Mouse (Mus musculus): ENCODE measurements at regions not wholly inside any gene's neighbourhood (a gene's known extent, or its start where the extent isn't known, plus 50 kb on each side); places are given as distances from the start of the nearest gene placed in this dataset.

DNA sequence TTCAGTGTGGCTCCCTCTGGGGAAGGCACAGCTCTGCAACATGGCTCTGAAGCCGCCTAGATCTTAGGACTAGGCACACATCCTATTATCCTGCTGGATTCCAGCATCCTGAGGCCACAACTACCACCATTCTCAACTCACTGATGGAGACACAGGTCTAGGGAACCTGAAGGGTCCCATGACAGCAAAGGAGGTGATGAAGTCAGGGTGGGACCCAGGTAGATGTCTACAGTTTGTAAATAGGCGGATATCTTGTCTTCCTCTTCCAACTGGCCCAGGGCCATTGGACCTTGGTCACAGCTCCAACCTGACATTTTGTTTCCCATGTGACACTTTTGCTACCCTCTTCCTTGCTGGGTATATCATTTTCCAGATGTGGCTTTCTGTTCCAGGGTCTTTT, 106.4 kb downstream of the Vapb start:
- no peaks in the 10 kb centered on the region for H3K27me3 ChIP-seq (ENCODE audit: control insufficient read depth, insufficient read depth, low read length)
- no peaks in the 10 kb centered on the region for H3K9me3 ChIP-seq (ENCODE audit: control insufficient read depth, low read length)
- H3K36me3 ChIP-seq (ENCODE audit: control insufficient read depth, insufficient read depth, low read length), result no peaks in the 10 kb centered on the region
- H3K4me1 ChIP-seq (ENCODE audit: control insufficient read depth, insufficient read depth, low read length), result no peaks in the 10 kb centered on the region
- no peak for ATAC-seq (ENCODE audit: insufficient number of reproducible peaks, low FRiP score, low TSS enrichment, low read depth)
- H3K9ac ChIP-seq (ENCODE audit: low read length), result no peak overlapping the region
- DNase-seq (ENCODE audit: low spot score), result no peak
- H3K4me2 ChIP-seq (ENCODE audit: low read depth, severe bottlenecking), result no peak overlapping the region
- WGBS, result 78% methylated on average over 2 of the region's 2 CpGs
- H3K4me3 ChIP-seq (ENCODE audit: low read depth, low read length), result no peak overlapping the region
- H3K27ac ChIP-seq (replicated peaks; ENCODE audit: low read depth, low read length), result no peak overlapping the region

DNA sequence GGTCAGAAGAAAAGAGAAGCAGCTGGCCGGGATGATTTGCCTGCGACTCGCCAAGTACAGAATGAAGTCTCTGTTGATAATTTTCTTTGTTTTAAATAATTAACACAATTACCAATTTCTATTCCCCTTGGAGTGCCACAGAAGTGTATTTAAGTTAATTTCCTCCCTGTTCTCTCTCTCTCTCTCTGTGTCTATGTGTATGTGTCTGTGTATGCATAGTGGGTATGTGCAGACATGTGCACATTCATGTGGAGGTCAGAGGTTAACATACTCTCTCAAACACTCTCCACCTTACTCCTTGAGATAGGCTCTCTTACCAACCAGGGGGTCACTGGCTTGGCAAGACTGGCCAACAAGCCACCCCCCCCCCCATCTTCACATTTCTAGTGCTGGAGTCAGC, 107.2 kb downstream of the Vapb start:
- H3K4me2 ChIP-seq (ENCODE audit: low read depth, severe bottlenecking), result no peak overlapping the region
- H3K4me1 ChIP-seq (ENCODE audit: control insufficient read depth, insufficient read depth, low read length), result no peaks in the 10 kb centered on the region
- ATAC-seq (ENCODE audit: insufficient number of reproducible peaks, low FRiP score, low TSS enrichment, low read depth) (no peak), DNase-seq (ENCODE audit: low spot score) (no peak)
- H3K9ac ChIP-seq (ENCODE audit: low read length), result no peak overlapping the region
- H3K9me3 ChIP-seq (ENCODE audit: control insufficient read depth, low read length), result no peaks in the 10 kb centered on the region
- no peaks in the 10 kb centered on the region for H3K27me3 ChIP-seq (ENCODE audit: control insufficient read depth, insufficient read depth, low read length)
- H3K36me3 ChIP-seq (ENCODE audit: control insufficient read depth, insufficient read depth, low read length), result no peaks in the 10 kb centered on the region
- 88% methylated on average over 3 of the region's 3 CpGs for WGBS
- no peak overlapping the region for H3K27ac ChIP-seq (replicated peaks; ENCODE audit: low read depth, low read length)
- H3K4me3 ChIP-seq (ENCODE audit: low read depth, low read length), result no peak overlapping the region

DNA sequence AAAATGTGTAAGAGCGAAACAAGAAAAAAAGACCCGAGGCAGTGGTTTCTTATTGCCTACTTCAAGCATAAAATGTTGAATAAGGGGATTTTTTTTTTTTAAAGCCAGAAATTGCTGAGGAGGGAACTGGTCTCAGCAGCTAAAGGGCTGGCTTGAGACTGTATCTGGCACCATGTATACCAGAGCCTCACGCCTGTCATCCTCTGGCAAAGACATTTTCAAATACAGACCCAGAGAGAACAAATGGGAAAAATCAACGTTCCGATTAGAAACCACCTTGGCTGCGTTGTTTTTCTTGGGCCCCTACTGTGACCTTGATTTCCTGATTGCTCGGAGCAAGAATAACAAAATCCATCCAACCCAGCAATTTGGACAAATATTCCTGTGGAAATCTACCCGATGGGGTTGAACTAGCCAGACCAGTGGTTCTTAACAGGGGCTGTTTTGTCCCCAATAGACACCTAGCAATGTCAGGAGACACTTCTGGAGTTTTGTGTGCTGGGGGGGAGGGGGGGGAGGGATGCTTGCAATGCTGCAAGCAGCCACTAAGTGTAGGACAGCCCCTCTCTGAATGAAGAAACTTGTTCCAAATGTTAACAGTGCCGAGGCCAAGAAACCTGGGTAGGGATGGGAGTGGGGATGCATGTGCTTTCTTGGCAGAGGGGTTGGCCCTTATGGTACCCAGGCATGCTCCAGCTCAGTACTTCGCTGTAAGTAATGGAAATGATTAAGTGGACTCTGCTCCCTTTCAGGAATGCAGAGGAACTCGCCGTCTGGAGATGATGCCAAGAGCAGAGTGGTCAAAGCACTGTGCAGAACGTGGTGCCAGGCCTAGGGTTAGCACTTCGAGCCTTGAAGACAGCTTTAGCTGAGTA, 108.1 kb downstream of the Vapb start:
- no peak overlapping the region for H3K9ac ChIP-seq (ENCODE audit: low read length)

DNA sequence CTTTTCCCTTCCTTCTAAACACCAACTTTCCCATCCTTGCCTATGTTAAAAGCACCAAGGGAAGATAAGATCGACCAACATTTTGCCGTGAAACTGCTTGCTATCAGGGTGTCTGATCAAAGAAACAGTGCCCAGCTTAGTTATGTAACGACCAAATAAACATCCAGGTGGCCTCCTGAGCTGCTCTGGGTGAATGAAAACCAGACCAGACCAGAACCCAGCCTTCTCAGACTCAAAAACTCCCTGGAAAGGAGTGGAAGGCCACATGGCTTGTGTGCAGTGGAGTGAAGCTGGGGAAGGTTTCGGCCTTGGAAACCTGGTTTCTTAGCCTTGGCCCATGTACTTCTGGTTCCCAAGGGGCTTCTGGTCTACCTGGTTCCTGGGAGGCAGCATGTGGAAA, 113.7 kb downstream of the Vapb start:
- 33% methylated on average over 4 of the region's 4 CpGs for WGBS
- H3K36me3 ChIP-seq (ENCODE audit: control insufficient read depth, insufficient read depth, low read length), result no peaks in the 10 kb centered on the region
- H3K27me3 ChIP-seq (ENCODE audit: control insufficient read depth, insufficient read depth, low read length), result no peaks in the 10 kb centered on the region
- no peak overlapping the region for H3K9ac ChIP-seq (ENCODE audit: low read length)
- no peak for ATAC-seq (ENCODE audit: insufficient number of reproducible peaks, low FRiP score, low TSS enrichment, low read depth)
- H3K27ac ChIP-seq (replicated peaks; ENCODE audit: low read depth, low read length), result no peak overlapping the region
- no peak overlapping the region for H3K4me3 ChIP-seq (ENCODE audit: low read depth, low read length)
- H3K4me1 ChIP-seq (ENCODE audit: control insufficient read depth, insufficient read depth, low read length), result no peaks in the 10 kb centered on the region
- H3K9me3 ChIP-seq (ENCODE audit: control insufficient read depth, low read length), result no peaks in the 10 kb centered on the region
- H3K4me2 ChIP-seq (ENCODE audit: low read depth, severe bottlenecking), result no peak overlapping the region
- DNase-seq (ENCODE audit: low spot score), result peak; percentile 19

More for the DNA sequence above, 108.1 kb downstream of the Vapb start:
- ATAC-seq (ENCODE audit: insufficient number of reproducible peaks, low FRiP score, low TSS enrichment, low read depth), result no peak
- H3K36me3 ChIP-seq (ENCODE audit: control insufficient read depth, insufficient read depth, low read length), result no peaks in the 10 kb centered on the region
- 83% methylated on average over 14 of the region's 14 CpGs for WGBS
- no peak overlapping the region for H3K4me2 ChIP-seq (ENCODE audit: low read depth, severe bottlenecking)
- no peak for DNase-seq (ENCODE audit: low spot score)
- no peaks in the 10 kb centered on the region for H3K27me3 ChIP-seq (ENCODE audit: control insufficient read depth, insufficient read depth, low read length)
- H3K27ac ChIP-seq (replicated peaks; ENCODE audit: low read depth, low read length), result no peak overlapping the region
- H3K4me1 ChIP-seq (ENCODE audit: control insufficient read depth, insufficient read depth, low read length), result no peaks in the 10 kb centered on the region
- no peaks in the 10 kb centered on the region for H3K9me3 ChIP-seq (ENCODE audit: control insufficient read depth, low read length)
- no peak overlapping the region for H3K4me3 ChIP-seq (ENCODE audit: low read depth, low read length)

DNA sequence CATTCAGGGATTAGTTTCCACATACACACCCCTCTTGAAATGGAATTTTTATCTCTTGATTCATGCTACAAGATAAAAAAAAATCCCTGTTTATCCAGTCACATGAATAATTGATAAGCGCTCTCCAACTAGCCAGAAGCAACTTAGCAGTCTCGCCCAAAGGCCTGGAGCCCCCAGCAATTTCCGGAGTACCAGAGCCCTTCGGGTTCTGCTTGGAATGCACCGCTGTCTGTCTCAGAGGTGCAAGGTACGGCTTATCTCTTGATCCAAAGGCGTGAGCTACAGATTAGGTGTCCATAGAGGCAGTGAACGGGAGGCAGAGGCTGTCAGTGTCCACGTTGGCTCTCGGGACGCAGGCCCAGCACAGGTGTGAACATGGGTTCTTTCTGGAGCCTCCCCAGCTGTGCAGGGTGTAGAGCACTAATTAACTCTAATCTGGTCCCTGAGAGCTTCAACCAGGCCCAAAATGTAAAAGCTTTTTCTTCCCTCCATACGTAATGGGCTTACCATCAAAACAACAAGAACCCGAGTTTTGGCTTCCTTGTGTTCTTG, 116.9 kb downstream of the Vapb start:
- no peak for DNase-seq (ENCODE audit: low spot score)
- no peaks in the 10 kb centered on the region for H3K9me3 ChIP-seq (ENCODE audit: control insufficient read depth, low read length)

DNA sequence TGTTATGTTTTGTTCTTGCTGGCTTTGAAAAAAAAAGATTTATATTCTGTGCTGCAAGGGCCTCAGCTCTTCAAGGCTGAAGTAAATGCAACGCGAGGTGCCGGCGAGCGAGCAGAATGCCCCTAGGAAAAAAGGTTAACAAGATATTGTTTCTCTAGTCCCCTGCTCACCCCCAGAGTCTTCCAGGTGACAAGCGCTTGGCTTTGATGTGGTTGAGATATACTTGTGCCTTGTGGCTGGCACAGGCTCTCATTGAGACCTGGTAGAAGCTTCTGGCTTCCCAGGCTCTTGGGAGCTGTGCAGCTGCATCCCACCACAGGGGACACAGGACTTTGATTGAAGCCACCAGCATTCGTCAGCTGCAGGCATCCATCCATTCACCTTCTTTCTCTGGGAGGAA, 117.5 kb downstream of the Vapb start:
- DNase-seq (ENCODE audit: low spot score) (no peak), ATAC-seq (ENCODE audit: insufficient number of reproducible peaks, low FRiP score, low TSS enrichment, low read depth) (no peak)
- Histone ChIP-seq H3K9ac (ENCODE audit: low read length) (no peak overlapping the region), H3K4me3 (ENCODE audit: low read depth, low read length) (no peak overlapping the region), H3K27ac (replicated peaks; ENCODE audit: low read depth, low read length) (no peak overlapping the region), H3K27me3 (ENCODE audit: control insufficient read depth, insufficient read depth, low read length) (no peaks in the 10 kb centered on the region), H3K4me2 (ENCODE audit: low read depth, severe bottlenecking) (no peak overlapping the region), H3K36me3 (ENCODE audit: control insufficient read depth, insufficient read depth, low read length) (no peaks in the 10 kb centered on the region), H3K4me1 (ENCODE audit: control insufficient read depth, insufficient read depth, low read length) (no peaks in the 10 kb centered on the region), H3K9me3 (ENCODE audit: control insufficient read depth, low read length) (no peaks in the 10 kb centered on the region)
- 61% methylated on average over 7 of the region's 7 CpGs for WGBS

More for the DNA sequence above, 116.9 kb downstream of the Vapb start:
- no peak for ATAC-seq (ENCODE audit: insufficient number of reproducible peaks, low FRiP score, low TSS enrichment, low read depth)
- H3K27ac ChIP-seq (replicated peaks; ENCODE audit: low read depth, low read length), result no peak overlapping the region
- H3K9ac ChIP-seq (ENCODE audit: low read length), result no peak overlapping the region
- H3K27me3 ChIP-seq (ENCODE audit: control insufficient read depth, insufficient read depth, low read length), result no peaks in the 10 kb centered on the region
- H3K4me2 ChIP-seq (ENCODE audit: low read depth, severe bottlenecking), result no peak overlapping the region
- no peaks in the 10 kb centered on the region for H3K4me1 ChIP-seq (ENCODE audit: control insufficient read depth, insufficient read depth, low read length)
- no peak overlapping the region for H3K4me3 ChIP-seq (ENCODE audit: low read depth, low read length)
- no peaks in the 10 kb centered on the region for H3K36me3 ChIP-seq (ENCODE audit: control insufficient read depth, insufficient read depth, low read length)
- 53% methylated on average over 13 of the region's 13 CpGs for WGBS

DNA sequence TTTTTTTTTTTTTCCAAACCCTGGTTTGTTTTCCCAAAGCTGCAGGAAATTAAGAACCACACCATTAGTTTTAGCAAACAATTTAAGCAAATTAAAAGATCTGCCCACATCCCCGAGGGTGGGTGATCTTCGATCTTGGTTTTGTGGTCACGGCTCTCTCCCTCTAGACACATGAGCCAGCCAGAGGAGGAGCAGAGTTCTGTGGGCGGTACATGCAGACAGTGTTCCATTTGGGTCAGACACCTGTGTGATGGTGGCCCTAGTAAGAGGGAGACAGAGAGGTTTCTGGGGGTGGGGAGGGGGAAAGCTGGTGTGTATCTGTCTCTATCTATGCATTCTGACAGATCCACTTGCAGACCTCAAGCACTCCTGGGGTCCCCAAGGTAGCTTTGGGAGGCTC, 118.0 kb downstream of the Vapb start:
- no peaks in the 10 kb centered on the region for H3K27me3 ChIP-seq (ENCODE audit: control insufficient read depth, insufficient read depth, low read length)
- H3K4me1 ChIP-seq (ENCODE audit: control insufficient read depth, insufficient read depth, low read length), result no peaks in the 10 kb centered on the region
- WGBS, result 83% methylated on average over 4 of the region's 4 CpGs
- H3K4me3 ChIP-seq (ENCODE audit: low read depth, low read length), result no peak overlapping the region
- H3K9me3 ChIP-seq (ENCODE audit: control insufficient read depth, low read length), result no peaks in the 10 kb centered on the region
- no peak overlapping the region for H3K4me2 ChIP-seq (ENCODE audit: low read depth, severe bottlenecking)
- H3K36me3 ChIP-seq (ENCODE audit: control insufficient read depth, insufficient read depth, low read length), result no peaks in the 10 kb centered on the region
- DNase-seq (ENCODE audit: low spot score), result no peak
- no peak overlapping the region for H3K27ac ChIP-seq (replicated peaks; ENCODE audit: low read depth, low read length)
- no peak overlapping the region for H3K9ac ChIP-seq (ENCODE audit: low read length)
- ATAC-seq (ENCODE audit: insufficient number of reproducible peaks, low FRiP score, low TSS enrichment, low read depth), result no peak

DNA sequence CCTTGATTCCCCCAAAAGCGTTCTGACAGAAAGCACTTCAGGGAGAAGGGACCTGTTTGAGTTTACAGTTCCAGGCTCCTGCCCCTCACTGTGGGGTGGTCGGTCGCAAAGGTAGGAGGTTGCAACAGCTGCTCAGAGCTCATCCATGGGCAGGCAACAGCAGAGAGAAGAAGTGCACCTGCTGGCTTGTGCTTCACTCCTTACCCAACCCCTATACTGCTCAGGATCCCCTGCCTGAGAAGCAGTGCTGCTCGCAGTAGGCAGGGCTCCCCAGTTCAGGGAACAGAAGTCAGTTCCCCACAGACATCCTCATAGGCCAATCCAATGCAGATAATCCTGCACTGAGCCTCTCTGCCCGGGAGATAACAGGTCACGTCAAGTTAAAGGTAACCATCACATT, 119.7 kb downstream of the Vapb start:
- no peak overlapping the region for H3K4me2 ChIP-seq (ENCODE audit: low read depth, severe bottlenecking)
- DNase-seq (ENCODE audit: low spot score) (no peak), ATAC-seq (ENCODE audit: insufficient number of reproducible peaks, low FRiP score, low TSS enrichment, low read depth) (no peak)
- H3K27me3 ChIP-seq (ENCODE audit: control insufficient read depth, insufficient read depth, low read length), result no peaks in the 10 kb centered on the region
- no peaks in the 10 kb centered on the region for H3K9me3 ChIP-seq (ENCODE audit: control insufficient read depth, low read length)
- 86% methylated on average over 6 of the region's 6 CpGs for WGBS
- H3K9ac ChIP-seq (ENCODE audit: low read length), result no peak overlapping the region
- no peaks in the 10 kb centered on the region for H3K36me3 ChIP-seq (ENCODE audit: control insufficient read depth, insufficient read depth, low read length)
- no peaks in the 10 kb centered on the region for H3K4me1 ChIP-seq (ENCODE audit: control insufficient read depth, insufficient read depth, low read length)
- H3K27ac ChIP-seq (replicated peaks; ENCODE audit: low read depth, low read length), result no peak overlapping the region
- no peak overlapping the region for H3K4me3 ChIP-seq (ENCODE audit: low read depth, low read length)

All from limb, embryonic 11.5 days (tissue).